Mouse (Mus musculus): ENCODE measurements at regions not wholly inside any gene's neighbourhood (a gene's known extent, or its start where the extent isn't known, plus 50 kb on each side); places are given as distances from the start of the nearest gene placed in this dataset.

- TF ChIP-seq CTCF (IDR thresholded peaks at IDR 0.05; ENCODE audit: borderline replicate concordance, extremely low read depth, insufficient read depth, insufficient read length) (no peak), POLR2A (IDR thresholded peaks at IDR 0.05; ENCODE audit: borderline replicate concordance, extremely low read depth, insufficient read depth, insufficient read length, poor library complexity, severe bottlenecking) (no peak)
Observed at GRCm38 (mm10) chr4:127558572-127558971, 200.6 kb upstream of the Gjb5 start.
